In genomic region chr14:52022709-52023459, GRCm38 (mm10) we compare ENCODE assay signal across 8 mouse cellular contexts. TPM values are rescaled to one million over a fixed set of nuclear protein-coding genes. Genes with fewer than 3 reads are reported as not detected.
A peak's percentile ranks its signal among the peaks of the same experiment; 100 is the strongest.
DNase-seq lines count a peak whose midpoint lies in the region; ATAC-seq and TF ChIP-seq lines count a peak whose summit lies in the region.

No protein-coding gene starts in this region.

- H3K9ac ChIP-seq in forebrain, embryonic 14.5 days (ENCODE audit: low read length), result peak overlapping the region; percentile 45; the same call in 1 of the 2 replicates
- H3K9ac ChIP-seq in lung, embryonic 14.5 days, result peak overlapping the region; percentile 21; the same call in 1 of the 2 replicates

- no peaks in the 10 kb centered on the region for H3K27me3 ChIP-seq in forebrain, embryonic 14.5 days (replicated peaks; ENCODE audit: control insufficient read depth, insufficient read depth, low read length)
- H3K27me3 ChIP-seq in lung, embryonic 14.5 days (ENCODE audit: insufficient read depth, low read length), result no peaks in the 10 kb centered on the region

- ATAC-seq in forebrain, embryonic 14.5 days, result no peak; the same call in 1 of the 2 replicates
- ATAC-seq in lung, embryonic 14.5 days (ENCODE audit: insufficient read depth), result peak; percentile 33
- peak; percentile 45; the same call in 1 of the 2 replicates for ATAC-seq in neutrophil, adult 5-6 weeks (ENCODE audit: extremely low read depth, insufficient number of reproducible peaks, low FRiP score, poor library complexity, severe bottlenecking)

- peaks cover 21% of the 10 kb centered on the region for H3K4me1 ChIP-seq in forebrain, embryonic 14.5 days (ENCODE audit: control insufficient read depth, insufficient read depth, low read length)
- H3K4me1 ChIP-seq in lung, embryonic 14.5 days (ENCODE audit: insufficient read depth), result peaks cover 11% of the 10 kb centered on the region; the same call in 1 of the 2 replicates

- DNase-seq in ES-CJ7 (ENCODE audit: low read depth, low spot score), result peak; percentile 98
- DNase-seq in cerebellum, adult 11 months, result peak; percentile 84
- peak; percentile 91 for DNase-seq in forebrain, embryonic 14.5 days (ENCODE audit: low spot score)
- DNase-seq in heart, postnatal 14 days, result peak; percentile 85 to 89
- peak; percentile 87 for DNase-seq in large intestine, adult 2 months (ENCODE audit: low read depth, low spot score)
- peak; percentile 95 for DNase-seq in lung, embryonic 14.5 days
- DNase-seq in thymus, adult 18-20 months, result peak; percentile 79 to 89

- H3K27ac ChIP-seq in forebrain, embryonic 14.5 days (ENCODE audit: low read depth, low read length), result peak overlapping the region; percentile 65
- peak overlapping the region; percentile 89 for H3K27ac ChIP-seq in lung, embryonic 14.5 days (ENCODE audit: low read depth)

- intact Hi-C loops in heart, postnatal 14 days (cut with DNase I), result loop anchor here (5.0 kb wide), 1 partner anchor 79 kb away; the partner anchor contains the start of gene Hnrnpc

- H3K4me2 ChIP-seq in forebrain, embryonic 14.5 days (ENCODE audit: low read length), result peak overlapping the region; percentile 24
- peak overlapping the region; percentile 55 for H3K4me2 ChIP-seq in lung, embryonic 14.5 days

- TF ChIP-seq CTCF in lung, embryonic 14.5 days (IDR thresholded peaks at IDR 0.05; ENCODE audit: low read depth), result peak; percentile 77

- no peak overlapping the region for H3K4me3 ChIP-seq in forebrain, embryonic 14.5 days (ENCODE audit: low read depth, low read length)
- H3K4me3 ChIP-seq in lung, embryonic 14.5 days (ENCODE audit: low read depth, low read length), result peak overlapping the region; percentile 25

- WGBS in forebrain, embryonic 14.5 days, result 2% methylated on average over 23 of the region's 23 CpGs
- WGBS in large intestine, adult 2 months, result 4% methylated on average over 23 of the region's 23 CpGs
- 4% methylated on average over 23 of the region's 23 CpGs for WGBS in lung, embryonic 14.5 days

- H3K36me3 ChIP-seq in forebrain, embryonic 14.5 days (ENCODE audit: control insufficient read depth, insufficient read depth, low read length), result no peaks in the 10 kb centered on the region
- H3K36me3 ChIP-seq in lung, embryonic 14.5 days (ENCODE audit: insufficient read depth), result no peaks in the 10 kb centered on the region

- H3K9me3 ChIP-seq in forebrain, embryonic 14.5 days (replicated peaks; ENCODE audit: control insufficient read depth, low read length), result no peaks in the 10 kb centered on the region
- no peaks in the 10 kb centered on the region for H3K9me3 ChIP-seq in lung, embryonic 14.5 days (ENCODE audit: low read depth, low read length)

RNA-seq across cellular contexts. Expression of gene Zfp219, which starts 2.4 kb away (rescaled TPM):
- polyA plus RNA-seq in forebrain, embryonic 14.5 days (2014; fragmentation: Nextera tagmentation; extraction: Ambion mirVana), result 41.0 and 42.0 TPM in 2 replicates
- 10 to 100 TPM; 32.0 to 33.6 TPM for total RNA-seq in heart, postnatal 14 days (2021)
- polyA plus RNA-seq in large intestine, adult 2 months (2012; rRNA removed), result 39.7 and 54.2 TPM in 2 replicates
- 25.8 and 28.3 TPM in 2 replicates for polyA plus RNA-seq in lung, embryonic 14.5 days (2014; fragmentation: Nextera tagmentation; extraction: Ambion mirVana)
- 5.1 and 5.8 TPM in 2 replicates for total RNA-seq in neutrophil, adult 5-6 weeks (2017)

RNA-seq across cellular contexts. Expression of gene Tmem253, which starts 7.4 kb away (rescaled TPM):
- 0.46 and 0.56 TPM in 2 replicates for polyA plus RNA-seq in forebrain, embryonic 14.5 days (2014; fragmentation: Nextera tagmentation; extraction: Ambion mirVana)
- 1 to 10 TPM; 1.5 to 1.9 TPM for total RNA-seq in heart, postnatal 14 days (2021)
- polyA plus RNA-seq in large intestine, adult 2 months (2012; rRNA removed), result 73.8 and 101 TPM in 2 replicates
- 0.35 and 0.74 TPM in 2 replicates for polyA plus RNA-seq in lung, embryonic 14.5 days (2014; fragmentation: Nextera tagmentation; extraction: Ambion mirVana)
- total RNA-seq in neutrophil, adult 5-6 weeks (2017), result not detected in 2 replicates

RNA-seq across cellular contexts. Expression of gene Olfr221, which starts 19.4 kb away (rescaled TPM):
- polyA plus RNA-seq in forebrain, embryonic 14.5 days (2014; fragmentation: Nextera tagmentation; extraction: Ambion mirVana), result not detected in 2 replicates
- total RNA-seq in heart, postnatal 14 days (2021), result not detected
- polyA plus RNA-seq in large intestine, adult 2 months (2012; rRNA removed), result not detected in 2 replicates
- polyA plus RNA-seq in lung, embryonic 14.5 days (2014; fragmentation: Nextera tagmentation; extraction: Ambion mirVana), result not detected in 2 replicates
- not detected in 2 replicates for total RNA-seq in neutrophil, adult 5-6 weeks (2017)

RNA-seq across cellular contexts. Expression of gene Arhgef40, which starts 38.4 kb away (rescaled TPM):
- polyA plus RNA-seq in forebrain, embryonic 14.5 days (2014; fragmentation: Nextera tagmentation; extraction: Ambion mirVana), result 49.5 and 51.1 TPM in 2 replicates
- 10 to 100 TPM; 39.7 to 47.1 TPM for total RNA-seq in heart, postnatal 14 days (2021)
- 21.2 and 22.0 TPM in 2 replicates for polyA plus RNA-seq in large intestine, adult 2 months (2012; rRNA removed)
- polyA plus RNA-seq in lung, embryonic 14.5 days (2014; fragmentation: Nextera tagmentation; extraction: Ambion mirVana), result 96.8 and 108 TPM in 2 replicates
- total RNA-seq in neutrophil, adult 5-6 weeks (2017), result 1.5 TPM in 1 of 2 replicates, not detected in the other

Comparison
In these comparisons a context has a peak if more than half of its experiments do, and no peak if none do; other contexts are left out.
1. RNA of gene Tmem253, which starts 7.4 kb away (polyA plus RNA-seq): 73.8 to 101 TPM in large intestine, adult 2 months; 0.35 to 0.74 TPM in lung, embryonic 14.5 days and 0.46 to 0.56 TPM in forebrain, embryonic 14.5 days; every median in the first group is over 10 times any median in the second.
2. Peak in every context shown above with its lines, with median percentiles within 50 percentile points of each other: DNase-seq.